Mouse (Mus musculus) NIH3T3 (cell line): ENCODE measurements around the gene Trpc2.

ENCODE experiments used
- DNase-seq: peaks from one replicate; pipeline ENCODE4 v3.0.0-alpha.2; 2012; ENCODE audit warnings: low read depth

Trpc2 gene

GRCm38 (mm10) chr7:102082816-102083215, at the start of gene Trpc2:
Gene Trpc2 (plus strand): TSS chr7:102083116.
- no peak for DNase-seq

- DNase-seq, result peak; percentile 37
Measured at GRCm38 (mm10) chr7:102034904-102035303, 48.0 kb upstream of the Trpc2 start.

GRCm38 (mm10) chr7:102035534-102035933, 47.4 kb upstream of the Trpc2 start:
- no peak for DNase-seq

- no peak for DNase-seq
Measured at GRCm38 (mm10) chr7:102037318-102037717, 45.6 kb upstream of the Trpc2 start.

- DNase-seq, result no peak
Measured at GRCm38 (mm10) chr7:102042314-102042713, 40.6 kb upstream of the Trpc2 start.

- peak; percentile 9 for DNase-seq
Measured at GRCm38 (mm10) chr7:102048524-102048923, 34.4 kb upstream of the Trpc2 start.

- no peak for DNase-seq
Measured at GRCm38 (mm10) chr7:102061353-102061752, 21.6 kb upstream of the Trpc2 start.

- DNase-seq, result no peak
Measured at GRCm38 (mm10) chr7:102062203-102062602, 20.7 kb upstream of the Trpc2 start.

- no peak for DNase-seq
Measured at GRCm38 (mm10) chr7:102063891-102064290, 19.0 kb upstream of the Trpc2 start.

GRCm38 (mm10) chr7:102064655-102065045, 18.3 kb upstream of the Trpc2 start:
- DNase-seq, result no peak

- peak; percentile 89 for DNase-seq
Measured at GRCm38 (mm10) chr7:102065046-102065891, 17.6 kb upstream of the Trpc2 start, which contains the start of the genes Rnf121, Xndc1 and Xntrpc. Gene Rnf121 (minus strand): TSS chr7:102065469. Gene Xndc1 (plus strand): TSS chr7:102065511. Gene Xntrpc (plus strand): TSS chr7:102065713.

- DNase-seq, result no peak
Measured at GRCm38 (mm10) chr7:102066363-102066762, 16.6 kb upstream of the Trpc2 start.

- DNase-seq, result peak; percentile 68
Measured at GRCm38 (mm10) chr7:102076714-102077296, 6.1 kb upstream of the Trpc2 start.

GRCm38 (mm10) chr7:102078517-102078916, 4.4 kb upstream of the Trpc2 start:
- DNase-seq, result peak; percentile 75

GRCm38 (mm10) chr7:102080311-102080710, 2.6 kb upstream of the Trpc2 start:
- DNase-seq, result no peak

GRCm38 (mm10) chr7:102081784-102082183, 1.1 kb upstream of the Trpc2 start:
- no peak for DNase-seq

- DNase-seq, result no peak
Measured at GRCm38 (mm10) chr7:102084041-102084696, 1.3 kb downstream of the Trpc2 start.

- DNase-seq, result no peak
Measured at GRCm38 (mm10) chr7:102087336-102087735, 4.4 kb downstream of the Trpc2 start.

GRCm38 (mm10) chr7:102099760-102100661, 17.1 kb downstream of the Trpc2 start:
- DNase-seq, result no peak

- no peak for DNase-seq
Measured at GRCm38 (mm10) chr7:102100868-102101267, 18.0 kb downstream of the Trpc2 start.

GRCm38 (mm10) chr7:102101487-102101886, 18.6 kb downstream of the Trpc2 start, which contains the start of gene Art1:
Gene Art1 (plus strand): TSS chr7:102101743.
- no peak for DNase-seq

- DNase-seq, result no peak
Measured at GRCm38 (mm10) chr7:102102241-102102640, 19.3 kb downstream of the Trpc2 start.
